Mouse (Mus musculus) olfactory bulb, adult 2 months (tissue): ENCODE measurements around the gene Cyp11a1.

Experiments
- CTCF ChIP-seq: fragments of 200-500 bp; IDR thresholded peaks from 2 replicates; pipeline ENCODE4 v1.5.1; 2012; ENCODE audit warnings: low read depth, mild to moderate bottlenecking, low read length, moderate library complexity; ENCODE audit not compliant: insufficient read depth
- POLR2A ChIP-seq: fragments of 200-500 bp; IDR thresholded peaks from 2 replicates; pipeline ENCODE4 v1.6.1; 2012; ENCODE audit warnings: mild to moderate bottlenecking, low read depth, low read length, moderate library complexity; ENCODE audit not compliant: insufficient read depth

DNA sequence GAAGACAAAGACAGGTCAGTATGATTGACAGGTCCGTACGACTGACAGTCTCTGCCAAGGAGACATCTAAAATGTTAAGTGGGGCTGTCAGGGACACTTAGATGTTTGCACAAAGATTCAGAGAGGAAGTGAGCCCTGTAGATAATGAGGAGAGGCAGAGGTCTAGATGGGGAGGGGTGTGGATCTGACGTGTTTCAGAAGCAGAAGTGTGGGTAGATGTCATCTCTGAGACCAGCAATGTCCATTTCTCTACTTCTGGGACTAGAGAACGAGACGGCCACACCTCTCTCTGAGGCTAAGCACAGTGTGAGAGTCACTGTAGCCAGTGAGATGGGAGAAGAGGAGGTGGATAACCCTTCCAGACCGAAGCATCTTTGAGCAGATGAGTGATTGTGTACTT lies 28.2 kb upstream of the Cyp11a1 start:
- TF ChIP-seq CTCF (no peak), POLR2A (no peak)
